Mouse (Mus musculus): ENCODE measurements around the gene Cmtr2. TPM values are rescaled to one million over a fixed set of nuclear protein-coding genes. Genes with fewer than 3 reads are reported as not detected.

The Cmtr2 gene
- total RNA-seq, 2 experiments from 2014 or later: 5.3 to 6.8 TPM

- DNase-seq: no peak
These were observed 50.4 kb downstream of the Cmtr2 start for GRCm38 (mm10) chr8:110265796-110266305.

GRCm38 (mm10) chr8:110266741-110267140 lies 51.3 kb downstream of the Cmtr2 start, which contains the start of gene Hydin:
TSS of gene Hydin (plus strand) at chr8:110266977.
- DNase-seq: peak; percentile 76

GRCm38 (mm10) chr8:110267268-110267667 lies 51.8 kb downstream of the Cmtr2 start:
- no peak for DNase-seq

GRCm38 (mm10) chr8:110270659-110271058 lies 55.2 kb downstream of the Cmtr2 start:
- DNase-seq: no peak

- DNase-seq: no peak
These were observed 57.9 kb downstream of the Cmtr2 start for GRCm38 (mm10) chr8:110273394-110273793.

Other genes starting within 250 kb of the Cmtr2 start
- gene Tat, start 225.2 kb upstream of the Cmtr2 start, total RNA-seq (2021): under 1 TPM in 1 of 2 experiments, not detected in 1; 0.32 TPM
- under 1 TPM in 1 of 2 experiments, not detected in 1; 0.17 TPM for gene Chst4, start 175.9 kb upstream of the Cmtr2 start, total RNA-seq (2021)
- 10 to 100 TPM; 26.8 to 27.4 TPM for gene Zfp612, start 135.9 kb upstream of the Cmtr2 start, total RNA-seq (2021)
- not detected for gene Gm21964, start 114.5 kb upstream of the Cmtr2 start, total RNA-seq (2021)
- gene Gm17720, start 112.9 kb upstream of the Cmtr2 start, total RNA-seq (2021): not detected
- gene Calb2, start 47.5 kb upstream of the Cmtr2 start, total RNA-seq (2021): 10 to 100 TPM; 44.3 to 51.0 TPM
- gene Hydin, start 51.3 kb downstream of the Cmtr2 start, total RNA-seq (2021): under 1 TPM; 0.37 to 0.43 TPM

Data from layer of hippocampus, postnatal 36 days (tissue).